Mouse (Mus musculus): Measurements from ENCODE around the gene Adam1b. TPM values are rescaled to one million over a fixed set of nuclear protein-coding genes. Genes with fewer than 3 reads are reported as not detected.

Adam1b gene
- total RNA-seq (2014; fragmentation: Nextera tagmentation): 0.39 TPM in 1 of 2 replicates, not detected in the other
- total RNA-seq (2017): not detected in 2 replicates

DNA sequence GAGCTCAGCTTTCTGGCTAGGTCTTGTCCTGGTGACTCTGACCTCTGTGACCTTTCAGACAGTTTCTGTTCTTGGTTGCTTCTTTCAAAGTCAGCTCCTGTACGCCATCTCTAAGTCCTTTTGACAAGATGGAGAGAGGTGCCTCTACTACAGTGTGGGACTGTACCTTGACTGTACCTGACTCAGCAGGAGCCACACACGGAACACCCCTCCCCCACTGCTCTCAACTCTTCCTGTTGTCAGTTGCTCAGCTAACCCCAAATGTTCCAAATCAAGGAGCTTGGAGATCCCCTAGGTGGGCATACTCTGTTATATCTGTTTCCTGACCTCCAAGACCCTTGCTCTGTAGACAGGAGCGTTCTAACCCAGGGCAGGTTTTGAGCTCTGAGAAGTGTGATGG, at the start of gene Adam1b:
Gene Adam1b (minus strand): TSS at position 205 of the 400 bp plus-strand sequence.
- ATAC-seq (replicated peaks; ENCODE audit: low FRiP score, low TSS enrichment, poor library complexity, severe bottlenecking): no peak

DNA sequence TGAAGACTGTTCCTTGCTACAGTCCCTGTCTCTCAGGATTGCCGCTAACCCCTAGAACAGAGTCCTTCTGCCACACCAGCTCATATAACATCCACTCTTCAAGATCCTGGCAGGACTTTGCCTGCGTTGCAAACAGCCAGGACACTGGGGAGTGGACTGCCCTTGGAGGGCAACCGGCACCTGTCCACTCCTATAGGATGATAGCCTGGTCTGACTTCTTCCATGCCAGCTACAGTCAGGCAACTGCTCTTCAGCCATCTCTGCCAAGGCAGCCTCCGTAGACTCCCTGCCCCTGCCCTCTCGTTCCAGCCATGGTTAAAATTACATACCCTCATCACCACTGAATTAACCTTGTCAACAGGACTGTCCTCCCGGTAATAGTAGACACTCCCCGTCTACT, 46.0 kb upstream of the Adam1b start:
- ATAC-seq (replicated peaks; ENCODE audit: low FRiP score, low TSS enrichment, poor library complexity, severe bottlenecking): no peak

DNA sequence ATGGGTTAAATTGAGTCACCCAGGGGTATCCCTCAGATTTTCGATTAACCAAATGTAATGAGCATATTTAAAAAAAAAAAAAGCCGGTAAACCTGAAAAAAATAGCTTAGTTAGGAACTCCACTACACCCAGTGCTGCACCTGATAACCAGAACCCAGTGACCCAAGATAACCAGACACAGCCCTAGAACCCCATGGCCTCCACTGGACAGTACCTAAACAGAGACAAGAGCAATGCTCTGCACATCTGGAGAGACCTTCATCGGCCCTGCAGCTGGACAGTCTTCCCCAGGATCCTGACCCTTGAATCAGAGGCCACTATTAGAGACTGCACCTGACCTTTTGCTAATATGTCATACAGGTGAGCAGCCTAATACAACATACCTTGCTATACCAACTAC, 43.8 kb upstream of the Adam1b start:
- peak; percentile 48; the same call in 1 of the 2 replicates for ATAC-seq (replicated peaks; ENCODE audit: low FRiP score, low TSS enrichment, poor library complexity, severe bottlenecking)

DNA sequence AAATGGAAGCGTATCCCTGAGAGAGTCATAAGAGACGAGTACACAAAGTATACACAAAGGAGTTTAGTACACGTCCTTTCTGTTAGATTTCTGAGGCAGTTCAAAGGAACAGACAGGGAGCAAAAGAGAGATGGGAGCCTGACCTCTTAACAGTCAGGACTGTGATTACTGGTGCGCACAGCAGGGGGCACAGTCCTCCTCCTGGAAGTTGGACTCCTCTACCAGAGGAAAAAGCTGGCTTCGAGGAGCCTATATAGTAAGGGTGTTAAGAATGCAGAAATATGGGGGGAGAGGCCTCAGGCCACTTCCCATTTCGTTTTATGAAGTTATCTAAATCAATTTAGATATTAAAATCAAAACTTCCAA, 43.3 kb upstream of the Adam1b start:
- ATAC-seq (replicated peaks; ENCODE audit: low FRiP score, low TSS enrichment, poor library complexity, severe bottlenecking): peak; percentile 73

DNA sequence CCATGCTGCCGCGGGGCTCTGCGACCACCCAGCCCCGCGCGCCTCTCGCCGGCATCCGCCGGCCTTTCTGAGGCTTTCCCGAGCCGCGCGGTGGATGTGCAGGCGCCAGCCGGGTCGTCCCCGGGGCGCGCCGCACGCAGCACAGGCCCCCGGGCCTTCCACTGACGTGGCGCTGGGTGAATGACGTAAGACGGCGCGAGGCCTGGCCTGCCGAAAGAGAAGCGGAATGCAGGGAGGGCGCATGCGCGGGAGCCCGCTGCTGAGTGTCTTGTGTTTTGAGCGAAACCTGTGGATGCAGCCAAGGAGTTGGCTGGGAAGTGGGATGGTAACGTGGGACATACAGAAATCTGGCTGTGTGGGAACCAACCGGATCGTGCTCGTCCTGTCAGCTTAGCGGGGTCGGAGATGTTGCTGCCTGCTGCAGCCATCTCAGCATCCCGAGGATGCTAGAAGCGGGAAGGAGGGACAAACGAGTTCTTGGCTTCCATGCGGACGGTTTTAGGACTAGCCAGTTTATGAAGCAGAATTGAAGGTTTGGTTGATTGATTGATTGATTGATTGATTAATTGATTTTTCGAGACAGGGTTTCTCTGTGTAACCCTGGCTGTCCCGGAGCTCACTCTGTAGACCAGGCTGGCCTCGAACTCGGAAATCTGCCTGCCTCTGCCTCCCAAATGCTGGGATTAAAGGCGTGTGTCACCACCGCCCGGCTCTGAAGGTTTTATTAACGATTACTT, 42.7 kb upstream of the Adam1b start, which contains the start of gene Mapkapk5:
Gene Mapkapk5 (minus strand): TSS at position 113 of the 737 bp plus-strand sequence.
- ATAC-seq (replicated peaks; ENCODE audit: low FRiP score, low TSS enrichment, poor library complexity, severe bottlenecking): peak; percentile 76

DNA sequence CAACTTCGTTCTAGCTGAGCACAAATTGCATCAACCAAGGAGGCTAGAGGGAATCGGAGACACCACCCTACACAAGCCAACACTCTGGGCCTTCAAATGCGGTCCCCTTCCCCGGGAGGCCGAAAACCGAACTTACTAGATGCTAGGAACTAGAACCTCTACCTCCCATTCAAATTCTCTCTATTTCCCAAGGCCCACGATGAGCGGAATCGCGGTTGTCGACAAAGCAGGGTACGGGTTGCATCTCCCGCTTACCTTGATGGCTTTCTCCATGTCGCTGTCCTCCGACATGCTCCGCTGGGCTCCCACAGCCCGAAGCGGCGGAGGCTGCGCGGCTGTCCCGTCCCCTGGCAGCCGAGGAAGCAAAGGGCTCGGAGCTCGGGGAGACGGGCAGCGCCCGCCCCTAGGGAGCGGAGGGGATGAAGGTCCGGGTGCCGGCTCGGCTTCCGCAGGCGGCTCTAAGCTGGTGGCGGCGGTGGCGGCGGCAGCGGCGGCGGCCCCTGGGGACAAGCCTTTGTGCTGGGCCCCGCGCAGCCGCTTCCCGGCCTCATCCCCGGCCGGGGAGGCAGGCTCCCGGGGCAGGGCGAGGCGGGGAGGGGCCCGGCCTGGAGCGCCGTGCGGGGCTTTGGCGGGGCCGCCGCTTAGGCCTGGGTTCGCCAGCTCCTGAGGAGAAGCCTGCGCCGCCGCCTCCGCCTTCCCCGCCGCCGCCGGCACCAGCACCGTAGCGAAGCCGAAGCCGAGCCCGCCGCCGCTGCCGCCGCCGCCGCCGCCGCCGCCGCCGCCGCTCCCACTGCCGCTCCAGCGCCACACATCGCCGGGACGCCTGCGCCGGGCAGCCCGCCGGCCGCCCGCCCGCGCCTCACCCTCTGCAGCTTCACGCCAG, 41.9 kb upstream of the Adam1b start, which contains the start of the genes Adam1a and Gm42878:
Gene Adam1a (minus strand): TSS at position 573 of the 883 bp plus-strand sequence.
Gene Gm42878 (minus strand): TSS at position 573 of the 883 bp plus-strand sequence.
- ATAC-seq (replicated peaks; ENCODE audit: low FRiP score, low TSS enrichment, poor library complexity, severe bottlenecking): peak; percentile 21; the same call in 1 of the 2 replicates

DNA sequence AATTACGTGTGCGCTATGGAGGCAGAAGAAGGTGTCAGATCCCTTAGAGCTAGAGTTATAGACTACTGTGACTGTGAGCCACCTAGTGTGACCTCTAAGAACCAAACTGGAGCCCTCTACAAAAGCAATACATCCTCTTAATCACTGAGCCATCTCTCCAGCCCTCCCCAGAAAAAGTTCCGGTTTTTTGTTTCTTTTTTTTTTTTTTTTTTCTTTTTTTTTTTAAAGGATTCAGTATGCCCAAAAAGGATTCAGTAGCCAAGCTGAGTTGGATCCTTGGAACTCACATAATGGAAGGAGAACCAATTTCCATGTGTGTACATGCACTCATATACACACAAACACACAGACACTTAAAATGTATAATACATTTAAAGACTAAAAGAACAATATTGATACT, 40.1 kb upstream of the Adam1b start:
- ATAC-seq (replicated peaks; ENCODE audit: low FRiP score, low TSS enrichment, poor library complexity, severe bottlenecking): no peak

DNA sequence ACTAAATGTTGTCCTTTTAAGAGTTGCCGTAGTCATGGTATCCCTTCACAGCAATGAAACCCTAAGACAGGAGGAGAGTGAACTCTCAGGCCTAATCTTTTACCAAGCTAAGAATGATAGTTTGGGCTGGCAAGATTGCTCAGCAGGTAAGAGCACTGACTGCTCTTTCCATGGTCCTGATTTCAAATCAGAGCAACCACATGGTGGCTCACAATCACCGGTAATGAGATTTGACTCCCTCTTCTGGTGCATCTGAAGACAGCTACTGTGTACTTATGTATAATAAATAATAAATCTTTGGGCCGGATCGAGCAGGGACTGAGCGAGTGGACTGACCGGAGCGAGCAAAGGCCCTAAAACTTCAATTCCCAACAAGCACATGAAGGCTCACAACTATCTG, 38.0 kb upstream of the Adam1b start:
- no peak for ATAC-seq (replicated peaks; ENCODE audit: low FRiP score, low TSS enrichment, poor library complexity, severe bottlenecking)

DNA sequence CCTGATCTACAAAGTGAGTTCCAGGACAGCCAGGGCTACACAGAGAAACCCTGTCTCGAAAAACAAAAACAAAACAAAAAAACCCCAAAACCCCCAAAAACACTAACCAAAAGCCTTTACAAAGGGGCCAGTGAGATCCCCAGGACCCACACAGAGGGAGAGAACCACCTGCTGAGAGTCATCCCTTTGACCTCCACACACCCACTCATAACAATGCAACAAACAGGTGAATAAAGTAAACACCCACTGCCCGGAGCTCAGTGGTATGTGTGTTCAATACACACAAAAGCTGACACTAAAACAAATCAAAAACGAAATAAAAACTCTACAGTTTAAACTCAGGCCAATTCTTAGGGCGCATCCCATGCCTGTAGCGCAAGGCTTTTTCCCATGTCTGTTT, 36.8 kb upstream of the Adam1b start:
- no peak for ATAC-seq (replicated peaks; ENCODE audit: low FRiP score, low TSS enrichment, poor library complexity, severe bottlenecking)

DNA sequence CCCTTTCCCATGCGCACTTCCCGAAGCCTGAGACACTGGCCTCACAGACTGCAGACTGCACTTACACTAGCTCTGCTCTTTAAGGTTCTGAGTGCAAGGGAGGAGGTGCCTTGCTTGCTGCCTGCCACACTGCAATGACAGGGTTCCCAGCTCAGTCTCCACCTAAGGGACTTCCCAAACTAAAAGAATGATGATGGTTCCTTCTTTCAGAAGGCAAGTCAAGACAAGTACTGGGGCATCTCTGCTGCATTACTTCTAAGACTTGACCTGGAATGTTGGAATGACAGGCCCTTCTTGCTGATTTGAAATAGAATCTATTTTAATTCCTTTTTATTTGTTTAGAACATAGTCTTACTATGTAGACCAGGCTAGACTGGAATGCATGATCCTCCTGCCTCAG, 34.4 kb upstream of the Adam1b start:
- no peak for ATAC-seq (replicated peaks; ENCODE audit: low FRiP score, low TSS enrichment, poor library complexity, severe bottlenecking)

DNA sequence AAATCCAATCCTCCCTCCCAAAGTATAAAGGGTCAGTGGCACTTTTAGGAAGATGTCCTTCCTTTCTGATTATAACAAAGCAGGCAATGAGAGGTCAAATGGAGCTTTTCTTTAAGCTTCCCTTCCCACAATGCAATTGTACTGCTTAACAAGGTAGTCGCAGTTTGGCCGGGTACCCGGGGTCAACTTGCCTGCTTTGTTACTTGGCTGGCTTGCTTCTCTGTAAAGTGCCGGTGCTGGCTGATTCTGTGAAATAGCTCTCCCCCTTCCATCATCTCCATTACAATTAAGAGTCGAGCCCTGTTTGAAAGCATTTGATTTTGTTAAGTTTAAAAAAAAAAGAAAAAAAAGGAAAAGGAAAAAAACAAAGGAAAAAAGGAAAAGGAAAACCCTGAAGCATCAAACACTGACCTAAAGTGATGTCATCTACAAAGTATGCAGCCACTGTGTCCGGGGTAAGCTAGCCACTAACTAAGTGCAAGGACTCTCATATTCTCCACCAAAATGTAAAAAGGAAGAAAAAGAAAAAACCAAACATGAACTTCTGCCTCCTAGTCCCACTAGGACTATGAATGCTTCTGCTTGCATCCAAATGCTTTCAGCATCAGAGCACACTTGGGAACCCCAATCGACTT, 33.8 kb upstream of the Adam1b start:
- ATAC-seq (replicated peaks; ENCODE audit: low FRiP score, low TSS enrichment, poor library complexity, severe bottlenecking): no peak

DNA sequence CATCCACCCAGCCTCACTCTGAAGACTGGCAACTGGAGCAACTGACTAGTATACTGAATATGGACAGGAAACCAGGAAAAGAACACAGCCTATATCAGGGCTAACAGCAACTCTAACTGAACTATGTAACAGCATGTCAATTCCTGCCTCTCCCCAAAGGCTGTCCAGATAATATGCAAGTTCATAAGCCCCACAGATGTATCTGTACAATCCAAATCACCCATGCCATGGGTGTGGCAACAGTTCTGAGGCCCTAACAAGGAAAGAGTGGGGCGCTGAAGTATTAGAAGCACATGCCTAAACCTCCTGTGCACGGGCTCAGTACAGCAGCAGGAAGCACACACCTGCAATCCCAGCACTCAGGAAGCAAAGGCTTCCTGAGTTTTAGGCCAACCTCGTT, 31.9 kb upstream of the Adam1b start:
- ATAC-seq (replicated peaks; ENCODE audit: low FRiP score, low TSS enrichment, poor library complexity, severe bottlenecking): peak; percentile 79

DNA sequence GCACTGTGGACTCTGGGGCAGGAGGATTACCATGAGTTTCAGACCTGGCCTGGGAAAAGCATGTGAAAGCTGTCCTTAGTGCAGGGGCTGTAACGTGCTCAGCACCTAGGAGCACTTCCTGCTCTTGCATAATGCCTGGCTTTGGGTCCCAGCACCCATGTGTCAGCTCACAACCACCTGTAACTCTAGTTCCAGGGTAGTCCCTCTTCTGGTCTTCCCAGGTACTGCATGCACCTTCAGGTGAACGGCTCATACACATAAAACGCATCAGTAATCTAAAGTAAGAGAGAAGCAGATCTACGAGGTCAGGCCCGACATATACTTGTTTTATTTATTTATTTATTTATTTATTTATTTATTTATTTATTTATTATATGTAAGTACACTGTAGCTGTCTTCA, 31.3 kb upstream of the Adam1b start:
- peak; percentile 43; the same call in 1 of the 2 replicates for ATAC-seq (replicated peaks; ENCODE audit: low FRiP score, low TSS enrichment, poor library complexity, severe bottlenecking)

DNA sequence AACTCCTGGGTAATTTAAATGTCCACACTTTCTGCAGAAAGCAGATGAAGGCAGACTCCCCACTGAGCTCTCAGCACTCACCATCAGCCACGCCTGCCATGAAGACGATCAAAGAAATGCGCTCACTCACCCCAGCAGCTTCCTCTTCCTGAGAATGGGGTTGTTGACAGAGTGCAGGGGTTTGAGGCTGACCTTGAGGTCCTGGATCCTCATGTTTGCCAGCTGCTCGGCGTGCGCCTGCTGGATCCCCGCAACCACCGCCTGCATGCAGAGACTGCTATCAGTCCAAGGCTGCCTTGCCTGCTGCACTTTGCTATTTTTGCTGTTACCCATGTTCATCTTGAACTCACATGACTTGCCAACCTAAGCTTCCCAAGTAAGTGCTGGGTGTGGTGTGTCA, 23.7 kb upstream of the Adam1b start:
- ATAC-seq (replicated peaks; ENCODE audit: low FRiP score, low TSS enrichment, poor library complexity, severe bottlenecking): no peak

DNA sequence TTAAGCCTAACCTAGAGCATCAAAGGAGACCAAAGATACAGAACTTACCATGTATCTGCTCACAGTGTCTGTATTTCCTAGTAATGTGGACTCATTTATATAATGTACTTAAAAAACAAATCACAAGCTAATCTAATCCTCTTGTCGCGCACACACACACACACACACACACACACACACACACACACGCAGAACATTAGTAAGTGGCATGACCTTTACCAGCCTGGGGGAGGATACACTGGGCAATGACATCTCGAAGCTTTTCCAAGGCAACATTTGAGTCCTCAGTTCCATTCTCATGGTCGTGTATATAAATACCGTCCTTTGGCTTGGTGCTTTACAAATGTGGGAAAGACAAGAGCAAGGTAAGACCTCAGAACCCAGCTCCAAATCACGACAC, 23.3 kb upstream of the Adam1b start:
- no peak for ATAC-seq (replicated peaks; ENCODE audit: low FRiP score, low TSS enrichment, poor library complexity, severe bottlenecking)

DNA sequence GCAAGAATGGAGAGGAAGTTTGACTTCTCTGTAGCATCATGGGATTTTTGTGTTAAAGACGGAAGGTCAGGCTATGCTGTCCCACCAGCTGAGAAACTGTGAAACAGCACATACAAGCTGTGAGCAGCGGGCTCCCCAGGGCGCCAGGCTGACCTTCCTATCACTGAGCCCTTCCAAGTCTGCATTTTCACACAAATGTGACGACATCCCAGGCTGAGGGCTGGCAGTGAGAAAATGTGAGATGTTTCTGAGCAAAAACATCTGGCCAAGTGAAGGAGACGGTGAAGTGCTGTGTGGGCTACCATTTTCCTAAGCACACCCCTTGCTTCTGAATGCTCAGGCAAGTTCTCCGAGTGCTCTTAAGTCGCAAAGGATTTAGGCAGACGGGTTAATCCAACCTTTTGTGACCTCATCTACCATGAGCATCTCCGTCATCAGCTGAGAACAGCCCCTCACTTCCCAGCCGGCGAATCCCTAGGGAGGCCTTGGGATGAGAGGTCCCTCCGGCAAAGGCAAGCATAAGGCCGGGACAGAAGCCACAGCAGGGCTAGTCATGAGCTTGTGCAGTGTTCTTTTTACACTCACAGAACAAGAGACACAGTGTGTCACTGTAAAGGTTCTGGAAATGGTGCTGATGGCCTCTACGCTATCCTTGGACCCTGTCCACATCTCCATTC, 22.7 kb upstream of the Adam1b start:
- ATAC-seq (replicated peaks; ENCODE audit: low FRiP score, low TSS enrichment, poor library complexity, severe bottlenecking): no peak

DNA sequence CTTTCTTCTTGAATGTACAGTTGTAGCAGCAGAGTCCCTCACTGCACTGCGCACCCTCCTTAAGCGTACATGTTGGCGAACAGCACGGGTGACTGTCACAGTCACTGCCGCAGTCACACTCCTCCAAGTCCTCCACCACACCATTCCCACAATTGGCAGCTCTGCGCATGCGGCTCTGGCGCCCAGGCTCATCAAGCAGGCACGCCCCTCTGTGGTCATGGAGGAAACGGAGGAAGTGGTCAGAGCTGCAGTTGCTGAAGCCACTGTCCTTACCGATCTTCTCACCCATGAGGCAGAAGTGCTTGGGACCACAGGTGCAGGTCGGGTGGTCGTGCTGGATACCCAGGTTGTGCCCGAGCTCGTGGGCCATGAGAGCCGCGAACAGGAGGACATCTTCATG, 16.5 kb upstream of the Adam1b start:
- peak; percentile 46 for ATAC-seq (replicated peaks; ENCODE audit: low FRiP score, low TSS enrichment, poor library complexity, severe bottlenecking)

DNA sequence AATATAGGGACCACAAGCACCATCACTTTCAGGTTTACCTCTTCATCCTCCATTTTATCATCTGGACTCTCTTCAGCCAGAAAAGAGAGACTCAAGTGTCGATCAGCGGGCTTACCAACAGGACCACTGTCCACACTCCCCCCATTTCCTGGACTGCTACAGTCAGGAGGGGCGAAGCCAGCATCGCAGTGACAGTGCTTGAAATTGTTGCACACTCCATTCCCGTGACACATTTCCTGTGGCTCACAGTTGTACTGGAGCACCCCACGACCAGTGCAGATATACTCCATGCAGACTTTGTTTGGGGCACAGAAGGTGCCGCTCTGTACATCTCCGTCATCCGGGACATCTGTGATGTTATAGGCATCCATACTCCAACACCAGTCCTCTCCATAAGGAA, 15.7 kb upstream of the Adam1b start:
- no peak for ATAC-seq (replicated peaks; ENCODE audit: low FRiP score, low TSS enrichment, poor library complexity, severe bottlenecking)

DNA sequence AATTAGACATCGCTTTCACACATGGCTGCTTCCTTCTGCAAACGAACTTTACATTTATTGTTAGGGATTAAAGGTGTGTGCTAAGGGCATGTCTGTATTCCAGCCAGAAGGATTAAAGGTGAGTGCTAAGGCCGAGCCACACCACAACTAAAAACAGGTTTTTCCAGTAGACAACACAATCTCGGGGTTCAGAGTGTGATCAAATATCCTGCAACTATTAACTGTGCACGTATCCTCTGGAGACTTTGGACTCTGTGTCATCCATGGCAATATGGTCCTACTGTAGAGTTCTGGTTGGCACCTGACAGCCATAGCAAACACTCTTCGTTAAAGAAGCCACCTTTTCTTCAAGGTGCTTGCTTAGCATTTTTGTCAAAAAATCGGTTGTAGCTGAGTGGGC, 6.8 kb upstream of the Adam1b start:
- ATAC-seq (replicated peaks; ENCODE audit: low FRiP score, low TSS enrichment, poor library complexity, severe bottlenecking): no peak

Measured in megakaryocyte-erythroid progenitor cell, adult 5-6 weeks (primary cell).